Mouse (Mus musculus): ENCODE data around the gene Ppp4c. TPM values are rescaled to one million over a fixed set of nuclear protein-coding genes. Genes with fewer than 3 reads are reported as not detected.

Gene Ppp4c
- polyA plus RNA-seq, 1 experiment from 2014 or later = 151 TPM

- Histone ChIP-seq H3K4me2 (replicated peaks; ENCODE audit: low read depth, low read length) (no peak overlapping the region), H3K9ac (replicated peaks; ENCODE audit: low read depth) (no peak overlapping the region), H3K27me3 (replicated peaks; ENCODE audit: insufficient read depth, low read length) (no peaks in the 10 kb centered on the region), H3K27ac (ENCODE audit: low read length) (no peak overlapping the region), H3K9me3 (ENCODE audit: low read length) (no peaks in the 10 kb centered on the region), H3K36me3 (ENCODE audit: insufficient read depth, low read length) (peaks cover 40% of the 10 kb centered on the region), H3K4me1 (ENCODE audit: insufficient read depth, low read depth, low read length) (peaks cover 6% of the 10 kb centered on the region), H3K4me3 (ENCODE audit: low read depth, low read length) (no peak overlapping the region)
- TF ChIP-seq CTCF (IDR thresholded peaks at IDR 0.05) (no peak), EP300 (IDR thresholded peaks at IDR 0.05) (no peak)
- 91% methylated on average over 14 of the region's 14 CpGs for WGBS
- DNase-seq (ENCODE audit: low spot score) (no peak), ATAC-seq (no peak)
These were observed 6.2 kb downstream of the Ppp4c start for GRCm38 (mm10) chr7:126786142-126786541.

DNA sequence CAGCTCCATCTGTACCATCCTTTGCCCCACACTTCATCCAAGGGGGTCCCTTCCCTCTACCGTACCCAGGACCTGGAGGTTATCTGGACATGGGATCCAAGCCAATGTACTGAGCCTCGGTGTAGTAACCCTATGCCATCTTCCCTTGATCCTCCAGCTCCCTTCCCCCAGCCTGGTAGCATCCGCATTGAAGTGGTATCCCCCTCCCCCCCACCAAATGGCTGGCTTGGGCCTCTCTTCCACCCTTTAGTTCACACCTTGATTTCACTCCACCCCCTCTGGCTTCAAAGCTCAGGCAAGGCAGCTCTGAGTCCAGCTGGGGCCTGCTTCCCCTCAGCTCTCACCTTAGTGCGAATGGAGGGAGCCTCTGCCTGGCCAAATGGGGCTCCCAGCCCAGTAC is 7.2 kb downstream of the Ppp4c start:
- Histone ChIP-seq H3K27ac (ENCODE audit: low read length) (no peak overlapping the region), H3K36me3 (ENCODE audit: insufficient read depth, low read length) (peaks cover 39% of the 10 kb centered on the region), H3K4me2 (replicated peaks; ENCODE audit: low read depth, low read length) (no peak overlapping the region), H3K9ac (replicated peaks; ENCODE audit: low read depth) (no peak overlapping the region), H3K27me3 (replicated peaks; ENCODE audit: insufficient read depth, low read length) (no peaks in the 10 kb centered on the region), H3K4me1 (ENCODE audit: insufficient read depth, low read depth, low read length) (peaks cover 12% of the 10 kb centered on the region), H3K4me3 (ENCODE audit: low read depth, low read length) (no peak overlapping the region), H3K9me3 (ENCODE audit: low read length) (no peaks in the 10 kb centered on the region)
- ATAC-seq (no peak), DNase-seq (ENCODE audit: low spot score) (no peak)
- TF ChIP-seq EP300 (IDR thresholded peaks at IDR 0.05) = no peak
- TF ChIP-seq CTCF (IDR thresholded peaks at IDR 0.05) = no peak
- 74% methylated on average over 4 of the region's 4 CpGs for WGBS

DNA sequence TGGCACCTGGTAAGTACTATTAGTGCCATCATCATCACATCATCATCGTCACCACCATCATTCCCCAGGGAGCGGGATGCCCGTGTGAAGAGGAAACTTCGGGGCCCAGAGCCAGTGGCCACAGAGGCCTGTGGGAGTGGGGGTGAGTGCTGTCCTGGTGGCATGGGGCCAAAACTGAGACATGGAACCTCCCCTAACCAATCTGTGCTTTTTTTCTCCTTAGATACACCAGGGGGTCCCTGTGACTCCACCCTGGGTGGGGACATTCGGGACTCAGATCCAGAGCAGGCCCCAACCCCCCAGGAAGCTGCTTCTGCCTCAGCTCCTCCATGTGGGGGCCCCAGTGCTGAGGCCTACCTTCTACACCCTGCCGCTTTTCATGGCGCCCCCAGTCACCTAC is 7.8 kb downstream of the Ppp4c start:
- WGBS = 75% methylated on average over 6 of the region's 7 CpGs
- Histone ChIP-seq H3K4me1 (ENCODE audit: insufficient read depth, low read depth, low read length) (peaks cover 15% of the 10 kb centered on the region), H3K4me3 (ENCODE audit: low read depth, low read length) (no peak overlapping the region), H3K27ac (ENCODE audit: low read length) (no peak overlapping the region), H3K9ac (replicated peaks; ENCODE audit: low read depth) (no peak overlapping the region), H3K36me3 (ENCODE audit: insufficient read depth, low read length) (peaks cover 33% of the 10 kb centered on the region), H3K4me2 (replicated peaks; ENCODE audit: low read depth, low read length) (no peak overlapping the region), H3K9me3 (ENCODE audit: low read length) (no peaks in the 10 kb centered on the region), H3K27me3 (replicated peaks; ENCODE audit: insufficient read depth, low read length) (no peaks in the 10 kb centered on the region)
- no peak for TF ChIP-seq CTCF (IDR thresholded peaks at IDR 0.05)
- TF ChIP-seq EP300 (IDR thresholded peaks at IDR 0.05) = no peak
- DNase-seq (ENCODE audit: low spot score) (no peak), ATAC-seq (no peak)

GRCm38 (mm10) chr7:126782693-126783092 is 9.6 kb downstream of the Ppp4c start:
- H3K36me3 ChIP-seq (ENCODE audit: insufficient read depth, low read length) = peaks cover 27% of the 10 kb centered on the region
- no peaks in the 10 kb centered on the region for H3K9me3 ChIP-seq (ENCODE audit: low read length)
- no peaks in the 10 kb centered on the region for H3K27me3 ChIP-seq (replicated peaks; ENCODE audit: insufficient read depth, low read length)
- ATAC-seq (no peak), DNase-seq (ENCODE audit: low spot score) (no peak)
- WGBS = 73% methylated on average over 13 of the region's 13 CpGs
- peaks cover 21% of the 10 kb centered on the region for H3K4me1 ChIP-seq (ENCODE audit: insufficient read depth, low read depth, low read length)
- no peak overlapping the region for H3K9ac ChIP-seq (replicated peaks; ENCODE audit: low read depth)
- H3K4me3 ChIP-seq (ENCODE audit: low read depth, low read length) = no peak overlapping the region
- no peak for TF ChIP-seq EP300 (IDR thresholded peaks at IDR 0.05)
- no peak for TF ChIP-seq CTCF (IDR thresholded peaks at IDR 0.05)
- no peak overlapping the region for H3K4me2 ChIP-seq (replicated peaks; ENCODE audit: low read depth, low read length)
- H3K27ac ChIP-seq (ENCODE audit: low read length) = no peak overlapping the region

GRCm38 (mm10) chr7:126781661-126782370 is 10.5 kb downstream of the Ppp4c start:
- no peaks in the 10 kb centered on the region for H3K27me3 ChIP-seq (replicated peaks; ENCODE audit: insufficient read depth, low read length)
- no peak overlapping the region for H3K27ac ChIP-seq (ENCODE audit: low read length)
- TF ChIP-seq EP300 (IDR thresholded peaks at IDR 0.05) = no peak
- no peak for TF ChIP-seq CTCF (IDR thresholded peaks at IDR 0.05)
- ATAC-seq = no peak
- no peak overlapping the region for H3K9ac ChIP-seq (replicated peaks; ENCODE audit: low read depth)
- DNase-seq (ENCODE audit: low spot score) = no peak
- no peaks in the 10 kb centered on the region for H3K9me3 ChIP-seq (ENCODE audit: low read length)
- H3K4me2 ChIP-seq (replicated peaks; ENCODE audit: low read depth, low read length) = peak overlapping the region; percentile 72; the same call in 1 of the 2 replicates
- peaks cover 26% of the 10 kb centered on the region for H3K4me1 ChIP-seq (ENCODE audit: insufficient read depth, low read depth, low read length)
- 47% methylated on average over 11 of the region's 11 CpGs for WGBS
- H3K4me3 ChIP-seq (ENCODE audit: low read depth, low read length) = no peak overlapping the region
- H3K36me3 ChIP-seq (ENCODE audit: insufficient read depth, low read length) = peaks cover 18% of the 10 kb centered on the region

GRCm38 (mm10) chr7:126780971-126781635 is 11.2 kb downstream of the Ppp4c start, which contains the start of gene Tbx6:
Tbx6 (plus strand) TSS chr7:126781483.
- no peak for DNase-seq (ENCODE audit: low spot score)
- no peak for ATAC-seq
- Histone ChIP-seq H3K4me2 (replicated peaks; ENCODE audit: low read depth, low read length) (peak within 1 kb of the TSS; percentile 72), H3K27ac (ENCODE audit: low read length) (no peak within 1 kb of the TSS), H3K27me3 (replicated peaks; ENCODE audit: insufficient read depth, low read length) (no peaks in the 10 kb centered on the region), H3K4me1 (ENCODE audit: insufficient read depth, low read depth, low read length) (peaks cover 26% of the 10 kb centered on the region), H3K36me3 (ENCODE audit: insufficient read depth, low read length) (peaks cover 11% of the 10 kb centered on the region), H3K4me3 (ENCODE audit: low read depth, low read length) (peak within 1 kb of the TSS; percentile 28), H3K9me3 (ENCODE audit: low read length) (no peaks in the 10 kb centered on the region), H3K9ac (replicated peaks; ENCODE audit: low read depth) (0 out of 2 replicates have a peak within 1 kb of the TSS, but pooled peaks have one; percentile 16)
- TF ChIP-seq EP300 (IDR thresholded peaks at IDR 0.05) = no peak
- WGBS = 11% methylated on average over 22 of the region's 22 CpGs
